Mouse (Mus musculus) heart, adult 8-10 months (tissue): ENCODE results near the gene Ctnna2. TPM values are rescaled to one million over a fixed set of nuclear protein-coding genes. Genes with fewer than 3 reads are reported as not detected.

Experiments
- DNase-seq: peaks from one replicate; pipeline ENCODE4 v3.0.0; 2022; ENCODE audit warnings: low spot score
- total RNA-seq, 4 experiments: library from RNA; stranded (reverse); gene quantifications; 2 replicates each; pipeline ENCODE4 v1.2.4; 2022

Gene Ctnna2
- total RNA-seq, 4 experiments from 2014 or later, result 0.06 to 0.19 TPM; not detected in 2

GRCm38 (mm10) chr6:77184896-77185295 lies 794.6 kb downstream of the Ctnna2 start:
- no peak for DNase-seq

- no peak for DNase-seq
Measured at GRCm38 (mm10) chr6:77175764-77176163, 803.7 kb downstream of the Ctnna2 start.

DNA sequence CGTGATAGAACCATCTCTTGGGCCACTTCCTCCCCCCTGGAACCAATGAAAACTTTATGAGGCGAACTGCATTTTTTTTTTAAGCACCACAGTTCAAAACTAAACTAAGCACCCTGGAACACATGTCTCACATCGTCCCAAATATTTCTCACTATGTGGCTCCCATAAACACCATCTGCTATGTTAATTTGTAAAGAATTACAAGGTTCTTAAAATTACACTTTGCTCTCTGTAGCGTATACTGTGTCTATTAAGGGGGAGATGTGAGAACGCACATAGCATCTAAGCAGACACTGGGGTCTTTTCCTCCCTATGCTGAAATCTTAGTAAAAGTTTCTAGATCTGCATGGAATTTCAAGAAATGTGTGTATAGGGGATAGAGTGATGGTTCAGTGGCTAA lies 822.5 kb downstream of the Ctnna2 start:
- no peak for DNase-seq

GRCm38 (mm10) chr6:77139306-77139920 lies 840.1 kb downstream of the Ctnna2 start:
- DNase-seq, result no peak

GRCm38 (mm10) chr6:77120926-77121325 lies 858.6 kb downstream of the Ctnna2 start:
- no peak for DNase-seq

- DNase-seq, result no peak
Measured at GRCm38 (mm10) chr6:77120510-77120909, 859.0 kb downstream of the Ctnna2 start.

DNA sequence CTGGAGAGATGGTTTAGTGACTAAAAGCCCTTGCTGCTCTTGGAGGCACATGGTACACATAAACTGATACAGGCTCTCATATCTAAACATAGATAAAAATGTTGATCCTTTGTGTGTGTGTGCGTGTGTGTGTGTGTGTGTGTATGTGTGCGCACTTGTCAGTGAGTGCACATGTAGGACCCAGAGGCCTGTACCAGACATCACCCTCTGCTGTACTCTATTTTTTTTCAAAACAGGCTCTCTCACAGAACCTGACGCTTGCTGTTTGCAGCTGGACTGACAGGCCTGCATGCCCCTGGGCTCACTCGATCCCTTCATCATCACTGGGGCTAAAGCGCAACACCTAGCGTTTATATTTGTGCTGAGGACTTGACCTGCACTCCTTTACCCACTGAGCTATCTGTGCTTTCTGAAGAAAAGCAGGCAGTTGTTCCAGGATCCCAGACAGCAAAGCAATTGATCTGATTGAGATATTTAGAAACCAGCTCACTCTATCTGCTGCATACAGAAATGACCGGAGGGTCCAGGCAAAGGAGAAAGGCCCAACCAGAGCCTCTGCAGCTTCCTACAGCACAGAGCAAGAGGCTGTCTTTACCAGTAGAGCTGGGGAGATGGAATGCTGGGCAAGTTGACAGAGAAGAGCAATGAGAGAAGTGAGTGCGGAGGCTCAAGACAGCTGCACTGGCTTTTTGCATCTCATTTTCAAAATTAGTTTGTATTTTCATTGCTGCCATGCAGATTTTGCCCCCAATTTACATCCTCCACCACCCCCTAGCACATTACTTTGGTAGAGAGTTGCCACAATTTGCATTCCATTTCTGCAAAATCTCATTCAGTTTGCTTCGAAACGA lies 870.2 kb downstream of the Ctnna2 start:
- DNase-seq, result no peak

DNA sequence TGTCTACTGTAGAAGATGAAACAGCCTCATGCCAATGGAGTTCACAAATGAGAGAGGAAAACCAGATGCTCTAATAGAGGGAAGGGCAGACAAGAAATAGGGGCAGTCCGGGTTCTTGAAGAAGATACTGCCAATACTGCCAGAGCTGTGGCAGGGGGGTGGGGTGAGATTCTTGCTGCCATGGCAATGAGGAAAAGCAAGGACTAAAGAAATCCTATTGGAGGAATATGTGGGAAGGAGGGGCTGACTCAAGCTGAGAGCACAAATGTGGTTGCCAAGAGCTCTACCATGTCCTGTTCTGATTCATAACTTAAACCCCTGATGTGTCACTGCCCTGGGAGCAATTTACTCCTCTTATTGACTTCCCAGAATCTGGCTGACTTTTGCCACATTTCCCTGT lies 878.5 kb downstream of the Ctnna2 start:
- no peak for DNase-seq

DNA sequence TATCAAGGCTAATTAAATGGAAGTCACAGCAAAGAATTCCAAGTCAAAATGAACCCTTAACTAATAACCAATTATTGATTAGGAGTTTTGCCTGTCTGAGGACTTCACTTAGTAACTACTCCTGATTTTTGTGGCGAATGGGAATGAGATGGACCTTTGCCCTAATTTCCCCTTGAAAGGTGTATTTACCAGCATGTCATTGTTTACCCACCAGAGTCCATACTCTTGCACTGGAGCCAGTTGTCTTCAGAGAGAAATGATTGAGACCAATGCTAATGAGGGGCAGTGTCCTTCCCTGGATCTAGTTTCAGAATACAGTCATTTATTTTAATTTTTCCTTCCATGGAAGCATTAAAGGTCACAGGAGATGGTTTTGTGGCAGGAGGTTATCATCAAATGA lies 881.0 kb downstream of the Ctnna2 start:
- no peak for DNase-seq

GRCm38 (mm10) chr6:77075396-77076376 lies 903.8 kb downstream of the Ctnna2 start:
- no peak for DNase-seq

- no peak for DNase-seq
Measured at GRCm38 (mm10) chr6:77069595-77069994, 909.9 kb downstream of the Ctnna2 start.

DNA sequence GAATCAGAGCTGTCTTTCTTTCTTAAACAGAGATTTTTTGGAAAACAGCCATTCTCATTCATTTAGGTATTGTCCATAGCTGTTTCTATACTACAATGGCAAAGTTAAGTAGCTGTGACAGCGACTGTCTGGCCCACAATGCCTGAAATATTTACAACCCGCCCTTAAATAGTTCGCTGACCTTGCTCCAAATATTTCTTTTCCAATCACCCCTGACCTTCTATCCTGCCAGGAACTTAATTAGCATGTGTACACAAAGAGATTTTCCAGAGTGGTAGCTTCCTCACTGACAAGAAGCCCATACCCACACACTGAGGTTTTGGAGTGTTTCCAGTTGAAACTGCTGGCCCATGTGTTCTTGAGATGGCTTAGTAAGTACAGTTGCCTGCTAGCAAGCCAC lies 928.8 kb downstream of the Ctnna2 start:
- DNase-seq, result no peak

DNA sequence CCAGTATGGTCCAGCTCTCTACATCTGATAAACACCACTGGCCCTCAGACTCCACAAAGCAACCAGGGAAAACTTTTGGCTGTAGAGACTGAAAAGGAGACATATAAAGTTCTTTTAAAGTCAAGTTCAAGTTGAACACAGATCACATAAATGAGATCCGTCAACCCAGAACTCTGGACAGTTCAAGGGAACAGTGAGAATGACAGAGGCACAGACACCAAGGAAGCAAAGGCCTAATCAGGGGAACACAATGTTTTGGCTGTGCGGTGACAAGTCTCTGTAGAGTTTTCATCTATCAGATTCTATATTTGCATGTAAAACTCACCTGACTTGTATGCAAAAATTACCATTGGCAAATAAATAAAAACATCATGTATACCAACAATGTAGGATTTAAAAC lies 929.3 kb downstream of the Ctnna2 start:
- DNase-seq, result no peak

GRCm38 (mm10) chr6:77047568-77047967 lies 931.9 kb downstream of the Ctnna2 start:
- no peak for DNase-seq

DNA sequence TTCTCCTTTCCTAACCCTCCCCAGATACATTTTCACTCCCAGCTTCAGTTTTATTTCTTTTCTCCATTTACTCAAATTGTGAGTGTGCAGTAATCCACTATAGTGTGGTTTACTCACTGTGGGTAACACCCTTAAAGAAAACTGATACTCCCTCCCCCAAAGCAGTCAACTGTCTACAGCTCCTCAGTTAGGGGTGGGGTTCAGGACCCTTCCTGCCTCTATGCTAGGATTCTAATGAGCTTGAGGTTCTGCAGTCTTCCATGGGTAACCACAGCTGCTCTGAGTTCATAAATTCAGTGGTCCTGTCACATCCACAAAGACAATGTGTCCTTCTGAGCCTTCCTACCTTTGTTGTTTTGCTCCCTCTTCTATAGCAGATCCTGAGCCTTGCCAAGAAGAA lies 954.4 kb downstream of the Ctnna2 start:
- DNase-seq, result no peak

GRCm38 (mm10) chr6:77013194-77013593 lies 966.3 kb downstream of the Ctnna2 start:
- DNase-seq, result no peak

DNA sequence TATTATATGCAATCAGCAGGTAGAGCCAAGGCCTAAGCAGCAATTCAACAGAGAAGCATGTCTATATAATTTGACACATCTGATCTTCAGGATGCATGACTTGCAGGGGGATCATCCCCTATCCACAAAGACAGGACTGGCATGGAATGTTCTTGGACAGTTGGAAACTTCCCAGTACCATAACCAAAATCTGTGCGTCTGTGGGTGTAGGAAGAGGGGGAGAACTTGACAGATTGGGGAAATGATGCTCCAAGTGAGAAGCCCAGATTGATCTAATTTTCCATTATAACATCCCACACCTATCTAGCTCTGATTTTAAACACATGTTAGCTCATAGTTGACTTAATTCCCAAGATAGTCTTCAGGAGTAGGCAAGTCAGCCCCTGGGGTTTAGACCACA lies 968.5 kb downstream of the Ctnna2 start:
- no peak for DNase-seq

- no peak for DNase-seq
Measured at GRCm38 (mm10) chr6:76992128-76992527, 987.4 kb downstream of the Ctnna2 start.

- DNase-seq, result no peak
Measured at GRCm38 (mm10) chr6:76984773-76985172, 994.7 kb downstream of the Ctnna2 start.

DNA sequence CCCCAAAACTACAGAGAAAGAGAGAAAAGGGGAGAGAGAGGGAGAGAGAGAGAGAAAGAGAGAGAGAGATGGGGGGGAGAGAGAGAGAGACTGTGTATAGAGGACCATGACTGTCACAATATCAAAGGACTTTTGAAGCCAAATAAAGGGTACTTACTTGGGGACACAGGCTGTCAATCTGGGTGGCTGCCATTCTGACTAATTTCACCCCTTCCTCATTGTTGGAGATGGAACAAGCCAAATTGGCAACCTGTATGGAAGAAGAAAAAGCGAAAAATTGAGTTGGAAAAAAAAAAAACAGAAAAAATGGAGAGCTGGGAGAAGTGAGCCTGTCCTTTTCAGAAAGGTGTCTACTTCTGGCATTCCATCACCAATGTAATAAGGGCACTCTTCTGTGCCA lies 997.8 kb downstream of the Ctnna2 start:
- no peak for DNase-seq

DNA sequence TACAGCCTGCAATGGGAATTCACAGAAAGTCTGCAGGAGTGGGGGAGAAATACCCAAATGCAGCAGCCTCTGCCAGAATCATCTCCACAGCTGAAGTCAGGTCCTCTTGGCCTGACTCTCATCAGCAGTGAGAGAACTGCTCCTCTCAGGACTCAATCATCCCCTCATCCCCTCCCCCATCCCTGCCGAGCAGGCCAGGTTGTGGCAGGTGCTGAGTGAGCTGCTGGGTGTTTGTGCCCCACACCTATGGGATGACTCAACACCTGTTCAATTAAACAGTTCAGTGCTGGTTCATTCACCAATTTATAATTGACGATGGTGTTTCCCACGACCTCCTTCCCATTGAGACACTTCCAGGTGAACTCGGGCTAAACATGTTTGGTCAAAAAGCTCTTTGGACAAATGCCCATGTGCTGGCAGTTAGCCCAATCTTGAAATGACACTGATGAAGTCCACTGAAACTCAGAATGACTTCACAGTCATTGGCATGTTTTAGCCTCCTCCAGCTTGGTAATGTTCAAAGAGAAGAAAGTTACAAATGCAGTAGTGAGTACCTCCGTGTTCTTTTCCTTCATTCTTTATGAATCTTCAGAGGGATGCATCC lies 1000.1 kb downstream of the Ctnna2 start:
- no peak for DNase-seq

DNA sequence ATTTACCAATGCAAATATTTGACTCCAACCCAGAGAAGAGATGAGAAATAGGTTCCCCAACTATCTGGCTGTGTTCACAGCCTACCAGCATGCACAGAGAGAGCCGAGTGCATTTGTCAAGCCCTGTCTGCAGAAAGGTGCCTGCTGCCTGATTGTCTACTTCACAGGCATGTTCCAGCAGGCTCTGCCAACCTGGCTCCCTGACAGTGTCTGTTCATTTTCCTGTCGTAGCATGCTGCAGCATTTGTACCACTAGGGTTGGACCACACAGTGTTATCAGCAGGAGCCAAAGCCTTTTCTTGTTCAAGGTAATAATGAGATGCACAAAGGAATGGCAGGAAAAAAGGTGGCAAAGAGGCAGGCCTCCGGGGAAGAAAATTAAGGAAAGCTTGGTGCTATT lies 1001.7 kb downstream of the Ctnna2 start:
- DNase-seq, result no peak
